Mouse (Mus musculus) A20 (cell line): ENCODE data around the gene Gm15128.
"Not testable (repeated sequence)": the region's sequence is repeated elsewhere in the genome, so short reads cannot be mapped to it uniquely, and the experiment has no call there.

Experiments used
- DNase-seq: peaks from one replicate; pipeline ENCODE4 v3.0.0-alpha.2; 2011; ENCODE audit warnings: low read depth, low spot score

Gm15128 gene

DNA sequence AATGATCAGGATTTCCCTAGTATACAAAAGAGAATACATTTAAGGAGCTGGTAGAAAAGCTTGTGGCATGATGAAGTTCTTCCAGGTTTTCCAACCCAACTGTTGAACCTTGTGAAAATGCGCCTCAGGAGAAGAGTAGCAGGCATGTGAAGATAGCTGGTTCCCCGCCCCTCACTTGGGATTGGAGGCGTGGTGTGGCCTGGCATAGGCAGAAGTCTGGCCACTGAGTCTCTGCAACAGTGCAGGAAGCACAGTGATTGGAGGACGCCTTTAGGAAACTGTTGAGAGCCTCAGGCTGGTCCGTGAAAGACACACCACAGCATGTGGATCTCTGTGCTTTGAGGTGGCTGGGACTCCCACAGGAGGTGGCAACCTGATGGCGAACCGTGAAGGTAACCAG is at the start of gene Gm15128:
Gene Gm15128, plus strand, starts transcription at position 301 of the 400 bp plus-strand sequence.
- not testable (repeated sequence) for DNase-seq
